22 mouse cellular contexts compared by ENCODE assay signal in the genomic region with DNA sequence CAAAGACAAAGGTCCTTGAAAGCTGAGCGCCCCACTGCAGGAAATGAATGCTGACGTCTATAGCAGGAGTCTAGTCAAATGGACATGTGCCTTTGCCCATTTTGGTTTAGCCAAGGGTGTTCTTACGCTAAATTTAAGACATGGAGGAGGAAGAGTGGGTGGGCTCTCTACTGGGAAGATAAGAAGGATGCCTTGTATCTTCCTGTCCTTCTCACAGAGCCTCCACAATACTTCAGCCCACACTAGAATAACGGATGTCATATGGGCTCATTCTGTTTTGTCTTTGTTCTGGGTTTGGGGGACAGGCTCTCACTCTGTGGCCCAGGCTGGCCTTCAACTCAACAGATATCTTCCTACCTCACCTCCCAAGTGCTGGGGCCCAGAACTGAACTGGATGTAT. TPM values are rescaled to one million over a fixed set of nuclear protein-coding genes. Genes with fewer than 3 reads are reported as not detected.
"Had no signal": no experiment of that assay in that cellular context is flagged by ENCODE, and none has a peak within 500 bp of the region (broad histone marks: within the 10 kb centered on the region; RNA-seq: fewer than 3 reads in every experiment).

No protein-coding gene starts in this region.

- H3K27me3 ChIP-seq: hindbrain, embryonic 12.5 days; intestine, embryonic 15.5 days; limb, embryonic 12.5 days had no signal

- H3K27ac ChIP-seq: heart, adult 2 months; heart, embryonic 10.5 days; hindbrain, embryonic 10.5 days; hindbrain, embryonic 12.5 days; hindbrain, embryonic 14.5 days; intestine, embryonic 15.5 days; layer of hippocampus, adult 2 months; limb, embryonic 10.5 days; limb, embryonic 12.5 days had no signal

- H3K4me3 ChIP-seq: heart, adult 2 months; heart, embryonic 10.5 days; heart, embryonic 12.5 days; hindbrain, embryonic 10.5 days; hindbrain, embryonic 12.5 days; intestine, embryonic 15.5 days; layer of hippocampus, adult 2 months; left cerebral cortex, adult 2 months; limb, embryonic 10.5 days; limb, embryonic 12.5 days had no signal

- DNase-seq: forebrain, postnatal 0 days; gastrocnemius, postnatal 14 days; heart, adult 2 months; heart, postnatal 10 days; heart, postnatal 4 days; kidney, adult 18-20 months; kidney, adult 8-10 months; kidney, postnatal 10 days; kidney, postnatal 25 days; kidney, postnatal 4 days; liver had no signal

- H3K36me3 ChIP-seq: heart, embryonic 10.5 days; heart, embryonic 12.5 days; hindbrain, embryonic 10.5 days; hindbrain, embryonic 12.5 days; intestine, embryonic 15.5 days; limb, embryonic 10.5 days; limb, embryonic 12.5 days had no signal

RNA-seq across cellular contexts. Expression of gene Tspan11, which starts 35.8 kb away (rescaled TPM):
- polyA plus RNA-seq: inflammation-experienced regulatory T-cells, adult 6 months had no signal
